Mouse (Mus musculus) intestine, embryonic 16.5 days (tissue): ENCODE results near the gene Chst1. TPM values are rescaled to one million over a fixed set of nuclear protein-coding genes. Genes with fewer than 3 reads are reported as not detected.

Source experiments
- ATAC-seq: fragments of 200-750 bp; cut with Nextera tagmentation; 2 replicates; pipeline ENCODE4 v1.8.0; 2017; ENCODE audit warnings: moderate TSS enrichment, moderate library complexity
- H3K27ac ChIP-seq: fragments of 300-500 bp; sonication (generic); 2 replicates; pipeline ENCODE4 v1.5.1; 2014; ENCODE audit warnings: mild to moderate bottlenecking, low read length
- H3K27me3 ChIP-seq: fragments of 300-500 bp; sonication (generic); replicated peaks from 2 replicates; pipeline ENCODE4 v1.6.1; 2014; ENCODE audit warnings: low read length, control low read depth, mixed read lengths; ENCODE audit not compliant: control insufficient read depth, insufficient read depth
- H3K36me3 ChIP-seq: fragments of 300-500 bp; sonication (generic); 2 replicates; pipeline ENCODE4 v1.6.1; 2014; ENCODE audit warnings: low read length, control low read depth; ENCODE audit not compliant: control insufficient read depth, insufficient read depth
- H3K4me1 ChIP-seq: fragments of 300-500 bp; sonication (generic); 2 replicates; pipeline ENCODE4 v1.6.1; 2014; ENCODE audit warnings: low read length, control low read depth, mixed read lengths; ENCODE audit not compliant: control insufficient read depth, insufficient read depth
- H3K4me2 ChIP-seq: fragments of 300-500 bp; sonication (generic); 2 replicates; pipeline ENCODE4 v1.6.1; 2014; ENCODE audit warnings: low read depth, low read length, control low read depth
- H3K4me3 ChIP-seq: fragments of 300-500 bp; sonication (generic); 2 replicates; pipeline ENCODE4 v1.5.1; 2014; ENCODE audit warnings: mild to moderate bottlenecking, low read length
- H3K9ac ChIP-seq: fragments of 300-500 bp; sonication (generic); 2 replicates; pipeline ENCODE4 v1.6.1; 2014; ENCODE audit warnings: low read depth, low read length
- H3K9me3 ChIP-seq: fragments of 300-500 bp; sonication (generic); 2 replicates; pipeline ENCODE4 v1.6.1; 2016; ENCODE audit warnings: low read length, control low read depth; ENCODE audit not compliant: control insufficient read depth
- WGBS: fragments of 180-500 bp; shearing (Covaris S2); extraction: QIAGEN DNeasy Blood & Tissue Kit; methylation state at CpG from one replicate; pipeline ENCODE4 v1.1.7; 2014; 5-methylcytosine and 5-hydroxymethylcytosine counted together
- polyA plus RNA-seq: library from polyadenylated mRNA; unstranded; fragments of >200 nt; fragmentation: Nextera tagmentation; extraction: Ambion mirVana; gene quantifications from 2 replicates; pipeline ENCODE4 v1.2.1, GENCODE M21; 2015

The Chst1 gene
- polyA plus RNA-seq, 1 experiment from 2014 or later: 4.2 TPM

DNA sequence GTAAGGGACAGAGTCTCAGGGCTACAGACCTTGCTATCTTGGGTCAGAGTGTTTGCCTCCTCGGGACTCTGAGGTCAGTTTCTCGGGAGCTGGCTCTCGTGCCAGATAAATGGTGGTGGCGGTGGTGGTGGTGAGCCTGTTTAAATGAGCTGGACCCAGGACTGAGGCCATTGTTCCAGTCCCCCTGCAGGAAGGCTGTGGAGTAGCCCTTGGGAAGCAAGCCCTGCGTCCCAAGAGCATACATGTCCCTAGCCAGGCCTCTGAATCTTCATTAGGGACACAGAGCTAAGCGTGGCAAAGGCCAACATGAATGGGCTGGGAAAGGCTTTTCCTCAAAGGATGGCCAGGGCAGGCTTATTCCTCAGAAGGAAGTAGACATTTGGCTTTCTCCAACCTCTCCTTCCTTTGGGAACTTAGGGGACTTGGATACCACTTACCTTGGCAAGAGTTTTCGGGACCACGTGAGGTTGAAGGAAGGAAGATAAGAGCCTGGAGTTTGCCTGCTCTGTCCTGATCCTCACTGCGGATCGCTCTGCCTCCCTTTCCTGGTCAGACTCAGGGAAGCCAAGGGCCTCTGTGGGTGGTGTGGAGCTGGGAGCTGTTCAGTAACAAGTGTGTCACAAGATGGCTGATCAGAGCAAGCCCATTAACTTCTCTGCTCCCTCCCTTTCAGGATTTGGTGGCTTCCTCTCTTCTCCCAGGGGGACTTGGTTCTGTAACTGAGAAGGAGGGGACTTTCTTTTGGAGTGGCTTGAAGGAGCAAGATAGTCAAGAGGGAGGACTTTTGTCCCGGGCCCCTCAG, 4.4 kb upstream of the Chst1 start:
- 67% methylated on average over 11 of the region's 11 CpGs for WGBS

DNA sequence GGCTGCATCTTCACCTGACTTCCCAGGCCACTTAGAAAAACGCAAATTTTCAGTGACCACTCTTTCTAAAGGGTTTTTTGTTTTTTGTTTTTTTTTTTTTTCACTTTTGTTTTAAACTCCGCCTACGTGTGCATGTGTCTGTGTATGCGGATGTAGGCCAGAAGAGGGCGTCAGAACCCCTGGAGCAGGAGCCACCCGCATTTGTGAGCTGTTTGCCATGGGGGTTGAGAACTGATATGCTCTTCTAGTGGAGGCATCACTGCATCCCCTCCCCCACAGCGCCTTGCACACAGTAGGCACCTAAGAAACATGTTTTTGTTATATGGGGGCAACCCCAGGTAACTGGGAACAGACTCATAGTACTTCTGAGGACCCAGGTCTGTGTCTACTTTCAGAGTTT, 2.2 kb upstream of the Chst1 start:
- no peaks in the 10 kb centered on the region for H3K9me3 ChIP-seq
- no peak overlapping the region for H3K27ac ChIP-seq
- WGBS: 12% methylated on average over 7 of the region's 7 CpGs
- H3K4me2 ChIP-seq: no peak overlapping the region
- H3K9ac ChIP-seq: no peak overlapping the region
- ATAC-seq: no peak
- peaks cover 32% of the 10 kb centered on the region; the same call in 1 of the 2 replicates for H3K27me3 ChIP-seq
- H3K4me3 ChIP-seq: no peak overlapping the region
- H3K4me1 ChIP-seq: peaks cover 4% of the 10 kb centered on the region; the same call in 1 of the 2 replicates
- H3K36me3 ChIP-seq: no peaks in the 10 kb centered on the region

More for the DNA sequence above, 4.4 kb upstream of the Chst1 start:
- H3K27me3 ChIP-seq: peaks cover 16% of the 10 kb centered on the region; the same call in 1 of the 2 replicates
- H3K9me3 ChIP-seq: no peaks in the 10 kb centered on the region
- no peaks in the 10 kb centered on the region for H3K36me3 ChIP-seq
- no peaks in the 10 kb centered on the region for H3K4me1 ChIP-seq
- ATAC-seq: no peak
- no peak overlapping the region for H3K4me3 ChIP-seq
- no peak overlapping the region for H3K9ac ChIP-seq
- no peak overlapping the region for H3K27ac ChIP-seq
- no peak overlapping the region for H3K4me2 ChIP-seq

DNA sequence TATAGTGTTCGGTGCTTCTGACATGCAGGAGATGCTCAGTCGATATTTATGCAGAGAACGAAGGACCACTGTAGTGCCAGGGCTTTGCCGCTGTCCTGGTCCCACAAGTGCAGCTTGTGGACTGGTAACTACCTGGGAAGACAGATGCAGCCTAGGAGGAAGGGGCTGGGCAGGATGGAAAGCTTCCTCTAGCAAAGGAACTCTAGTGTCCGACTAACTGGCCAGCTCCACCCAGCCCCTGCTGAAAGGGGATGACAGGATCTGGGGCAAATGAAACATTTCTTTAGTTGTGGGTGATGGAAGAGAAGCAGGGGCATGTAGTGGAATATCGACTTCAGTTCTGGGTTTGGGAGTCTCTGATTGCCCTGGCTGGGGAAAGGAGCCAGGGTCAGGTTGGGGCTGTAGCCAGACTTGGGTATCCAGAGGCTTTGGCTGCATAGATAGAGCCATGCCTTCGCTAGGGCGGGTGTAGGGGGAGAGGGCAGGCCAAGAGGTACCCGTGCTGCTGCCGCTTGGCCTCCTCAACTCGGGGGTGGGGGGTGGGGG, 493 bp upstream of the Chst1 start:
- H3K27ac ChIP-seq: no peak overlapping the region
- peaks cover 35% of the 10 kb centered on the region; the same call in 1 of the 2 replicates for H3K27me3 ChIP-seq
- peak overlapping the region; percentile 64 for H3K4me3 ChIP-seq
- no peaks in the 10 kb centered on the region for H3K36me3 ChIP-seq
- ATAC-seq: peak; percentile 35; the same call in 1 of the 2 replicates
- no peaks in the 10 kb centered on the region for H3K9me3 ChIP-seq
- H3K9ac ChIP-seq: no peak overlapping the region
- 30% methylated on average over 9 of the region's 11 CpGs for WGBS
- peak overlapping the region; percentile 96 for H3K4me2 ChIP-seq
- H3K4me1 ChIP-seq: peaks cover 4% of the 10 kb centered on the region; the same call in 1 of the 2 replicates

DNA sequence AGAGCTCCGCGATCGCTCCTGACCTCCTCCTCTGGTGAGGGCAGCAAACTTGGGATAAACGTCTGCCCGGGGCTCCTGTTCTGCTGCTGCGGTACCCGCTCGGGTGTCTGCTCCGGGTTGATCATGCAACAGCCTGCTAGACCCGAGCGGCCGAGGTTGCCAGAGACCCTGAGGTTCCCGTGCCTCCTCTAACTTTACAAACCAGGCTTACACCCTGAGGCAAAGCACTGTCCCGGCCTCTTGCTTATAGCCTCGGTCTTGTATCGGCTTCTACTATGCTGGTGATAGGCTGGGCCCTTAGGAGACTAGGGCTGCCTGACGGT, 802 bp downstream of the Chst1 start:
- peak overlapping the region; percentile 96 for H3K4me2 ChIP-seq
- H3K27me3 ChIP-seq: peaks cover 35% of the 10 kb centered on the region; the same call in 1 of the 2 replicates
- peak overlapping the region; percentile 64 for H3K4me3 ChIP-seq
- H3K9ac ChIP-seq: peak overlapping the region; percentile 66
- WGBS: 3% methylated on average over 17 of the region's 17 CpGs
- H3K27ac ChIP-seq: no peak overlapping the region
- no peak; the same call in 1 of the 2 replicates for ATAC-seq
- H3K9me3 ChIP-seq: no peaks in the 10 kb centered on the region
- no peaks in the 10 kb centered on the region for H3K36me3 ChIP-seq
- H3K4me1 ChIP-seq: peaks cover 4% of the 10 kb centered on the region; the same call in 1 of the 2 replicates

DNA sequence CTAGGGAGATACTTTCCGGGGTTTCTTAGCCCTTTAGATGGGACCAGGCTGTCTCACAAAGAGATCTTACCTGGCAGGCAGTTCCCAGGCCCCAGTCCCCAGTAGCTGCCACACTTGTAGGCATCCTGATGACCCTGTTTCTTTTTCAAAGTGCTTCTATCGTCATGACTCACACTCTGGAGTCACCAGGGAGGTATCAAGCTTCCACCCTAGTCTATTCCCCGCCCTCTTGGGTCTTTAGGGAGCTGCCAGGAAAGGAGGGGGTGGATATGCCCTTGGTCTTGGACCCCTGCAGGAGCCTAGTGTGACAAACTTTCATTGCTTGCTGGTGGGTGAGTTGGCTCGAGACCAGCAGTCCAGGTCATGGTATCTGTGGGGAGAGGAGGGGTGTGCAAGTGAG, 1.7 kb downstream of the Chst1 start:
- no peak for ATAC-seq
- Histone ChIP-seq H3K27ac (no peak overlapping the region), H3K36me3 (no peaks in the 10 kb centered on the region), H3K9ac (no peak overlapping the region), H3K4me3 (no peak overlapping the region), H3K27me3 (peaks cover 35% of the 10 kb centered on the region; the same call in 1 of the 2 replicates), H3K4me2 (peak overlapping the region; percentile 96; the same call in 1 of the 2 replicates), H3K4me1 (peaks cover 4% of the 10 kb centered on the region; the same call in 1 of the 2 replicates), H3K9me3 (no peaks in the 10 kb centered on the region)
- WGBS: 59% methylated on average over 4 of the region's 4 CpGs

DNA sequence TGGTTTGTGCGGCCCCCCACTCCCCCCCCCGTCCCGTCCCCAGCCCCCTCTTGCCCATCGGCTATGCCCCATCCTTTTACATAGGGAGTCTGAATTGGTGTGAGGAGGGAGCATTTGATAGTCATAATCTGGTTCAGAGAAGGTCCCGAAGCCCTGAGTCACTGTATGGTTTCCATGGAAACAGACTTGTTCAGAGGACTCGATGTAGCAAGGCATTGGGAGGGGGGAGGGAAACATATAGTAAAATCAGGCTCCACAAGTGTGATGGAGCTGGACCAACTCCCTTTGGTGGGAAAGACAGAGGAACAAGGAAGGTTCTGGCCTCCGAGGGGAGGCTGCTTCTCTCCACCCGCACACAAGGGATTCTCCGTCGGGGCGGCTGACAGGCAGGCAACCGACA, 2.6 kb downstream of the Chst1 start:
- no peak for ATAC-seq
- no peaks in the 10 kb centered on the region for H3K9me3 ChIP-seq
- peaks cover 33% of the 10 kb centered on the region; the same call in 1 of the 2 replicates for H3K27me3 ChIP-seq
- no peak overlapping the region for H3K4me2 ChIP-seq
- no peak overlapping the region for H3K9ac ChIP-seq
- H3K36me3 ChIP-seq: no peaks in the 10 kb centered on the region
- 26% methylated on average over 12 of the region's 12 CpGs for WGBS
- H3K27ac ChIP-seq: no peak overlapping the region
- H3K4me1 ChIP-seq: peaks cover 4% of the 10 kb centered on the region; the same call in 1 of the 2 replicates
- H3K4me3 ChIP-seq: no peak overlapping the region

DNA sequence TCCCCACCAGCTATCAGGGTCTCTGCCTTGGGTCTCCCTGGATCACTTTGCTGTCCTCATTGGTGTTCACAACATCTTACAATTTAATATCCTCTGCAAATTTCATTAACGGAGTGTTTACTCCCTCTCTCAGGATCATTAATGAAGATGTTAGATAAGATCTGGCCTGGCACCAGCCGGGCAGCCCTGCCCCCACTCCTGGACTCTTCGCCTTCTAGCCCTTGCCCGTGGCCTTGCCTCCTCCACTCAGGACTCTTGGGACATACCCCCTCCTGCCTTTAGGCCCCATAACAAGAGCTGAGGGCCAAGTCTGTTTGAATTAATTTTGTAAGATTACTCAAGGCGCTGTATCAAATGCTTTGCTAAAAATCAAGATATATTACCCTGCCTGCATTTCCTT, 4.1 kb downstream of the Chst1 start:
- Histone ChIP-seq H3K4me1 (peaks cover 4% of the 10 kb centered on the region; the same call in 1 of the 2 replicates), H3K9me3 (no peaks in the 10 kb centered on the region), H3K27ac (no peak overlapping the region), H3K4me2 (no peak overlapping the region), H3K4me3 (no peak overlapping the region), H3K27me3 (peaks cover 27% of the 10 kb centered on the region; the same call in 1 of the 2 replicates), H3K36me3 (no peaks in the 10 kb centered on the region), H3K9ac (no peak overlapping the region)
- WGBS: 59% methylated on average over 5 of the region's 5 CpGs
- no peak for ATAC-seq

DNA sequence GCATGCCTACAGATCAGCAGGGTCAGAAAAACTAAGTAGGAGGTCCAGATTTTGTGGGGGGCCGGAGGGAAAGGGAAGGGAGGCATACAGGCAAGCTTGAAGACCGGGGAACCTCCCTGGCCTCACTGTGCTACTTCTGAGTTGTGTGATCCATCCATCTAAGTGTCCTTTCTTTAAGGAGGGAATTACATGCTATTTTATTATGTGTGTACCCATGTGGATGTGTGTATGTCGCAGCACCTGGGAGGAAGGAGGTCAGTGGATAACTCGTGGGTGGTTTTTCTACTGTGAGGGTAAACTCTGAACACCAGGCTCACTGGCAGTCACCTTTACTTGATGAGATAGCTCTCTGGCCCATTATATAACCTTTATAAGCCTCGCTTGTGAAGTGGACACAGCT, 5.1 kb downstream of the Chst1 start:
- Histone ChIP-seq H3K27me3 (peaks cover 25% of the 10 kb centered on the region; the same call in 1 of the 2 replicates), H3K36me3 (no peaks in the 10 kb centered on the region), H3K9ac (no peak overlapping the region), H3K9me3 (no peaks in the 10 kb centered on the region), H3K4me3 (no peak overlapping the region), H3K27ac (no peak overlapping the region), H3K4me2 (no peak overlapping the region), H3K4me1 (peaks cover 4% of the 10 kb centered on the region; the same call in 1 of the 2 replicates)
- WGBS: 80% methylated on average over 5 of the region's 5 CpGs
- no peak for ATAC-seq

DNA sequence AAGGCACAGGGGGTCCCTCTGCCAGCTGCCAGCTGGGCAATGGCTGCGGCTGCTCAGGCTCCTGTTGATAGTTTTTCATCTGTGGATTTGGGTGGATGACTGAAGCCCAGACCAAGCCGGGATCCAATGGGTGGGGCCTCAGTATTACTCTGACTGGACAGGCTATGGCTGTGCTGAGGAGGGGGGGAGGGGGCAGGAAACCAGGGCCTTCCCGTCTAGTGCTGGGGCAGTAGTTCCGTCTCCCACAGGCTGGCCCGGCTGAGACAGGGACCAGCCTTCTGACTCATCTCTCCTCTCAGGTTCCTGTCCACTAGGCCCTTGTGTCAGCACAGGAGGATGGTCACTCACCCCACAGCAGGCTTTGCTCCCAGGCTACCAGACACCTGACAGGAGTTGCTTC, 6.5 kb downstream of the Chst1 start:
- ATAC-seq: no peak
- Histone ChIP-seq H3K4me2 (no peak overlapping the region), H3K36me3 (no peaks in the 10 kb centered on the region), H3K4me3 (no peak overlapping the region), H3K27me3 (peaks cover 13% of the 10 kb centered on the region; the same call in 1 of the 2 replicates), H3K27ac (no peak overlapping the region), H3K9me3 (no peaks in the 10 kb centered on the region), H3K4me1 (no peaks in the 10 kb centered on the region), H3K9ac (no peak overlapping the region)
- WGBS: 61% methylated on average over 5 of the region's 5 CpGs
